Mouse (Mus musculus): ENCODE results near the gene Neurod6. TPM values are rescaled to one million over a fixed set of nuclear protein-coding genes. Genes with fewer than 3 reads are reported as not detected.

Gene Neurod6
- total RNA-seq, 2 experiments from 2014 or later: not detected

- DNase-seq: no peak
These were observed 34.1 kb downstream of the Neurod6 start for GRCm38 (mm10) chr6:55646824-55647560.

- no peak for DNase-seq
These were observed 34.8 kb downstream of the Neurod6 start for GRCm38 (mm10) chr6:55646111-55646823.

DNA sequence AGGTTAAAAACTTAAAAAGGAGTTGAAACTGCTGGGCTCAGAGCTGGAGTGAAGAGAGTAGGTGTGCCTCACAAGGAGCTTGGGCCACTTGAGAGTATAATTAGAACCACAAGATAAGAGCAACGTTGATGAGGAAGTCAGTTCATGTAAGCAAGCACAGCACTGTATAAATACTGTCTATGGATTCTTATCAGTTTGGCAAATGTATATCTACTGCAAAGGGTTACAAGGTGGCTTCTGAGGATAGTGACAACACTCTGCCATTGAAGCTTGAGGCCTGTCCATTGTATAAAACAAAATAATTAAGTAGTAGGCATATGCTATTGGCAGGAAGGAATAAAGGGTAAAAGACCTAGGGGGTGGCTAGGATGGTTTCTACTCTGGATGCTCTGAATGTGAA is 46.4 kb downstream of the Neurod6 start:
- no peak for DNase-seq

Other genes starting within 250 kb of the Neurod6 start
- gene Adcyap1r1, start 229.3 kb downstream of the Neurod6 start, total RNA-seq (2021): 1 to 10 TPM; 4.9 to 6.1 TPM
- gene Itprid1, start 155.6 kb upstream of the Neurod6 start, total RNA-seq (2021): under 1 TPM in 1 of 2 experiments, not detected in 1; 0.13 TPM

Measured in heart, adult 18-20 months (tissue).